Mouse (Mus musculus): ENCODE results near the gene Coro2a. TPM values are rescaled to one million over a fixed set of nuclear protein-coding genes. Genes with fewer than 3 reads are reported as not detected.
A peak's percentile ranks its signal among the peaks of the same experiment; 100 is the strongest.

Gene Coro2a
- polyA plus RNA-seq, 3 experiments from 2014 or later = 81.9 to 140 (median 126) TPM

- no peak for ATAC-seq
Observed at GRCm38 (mm10) chr4:46520491-46520890, 81.5 kb downstream of the Coro2a start.

DNA sequence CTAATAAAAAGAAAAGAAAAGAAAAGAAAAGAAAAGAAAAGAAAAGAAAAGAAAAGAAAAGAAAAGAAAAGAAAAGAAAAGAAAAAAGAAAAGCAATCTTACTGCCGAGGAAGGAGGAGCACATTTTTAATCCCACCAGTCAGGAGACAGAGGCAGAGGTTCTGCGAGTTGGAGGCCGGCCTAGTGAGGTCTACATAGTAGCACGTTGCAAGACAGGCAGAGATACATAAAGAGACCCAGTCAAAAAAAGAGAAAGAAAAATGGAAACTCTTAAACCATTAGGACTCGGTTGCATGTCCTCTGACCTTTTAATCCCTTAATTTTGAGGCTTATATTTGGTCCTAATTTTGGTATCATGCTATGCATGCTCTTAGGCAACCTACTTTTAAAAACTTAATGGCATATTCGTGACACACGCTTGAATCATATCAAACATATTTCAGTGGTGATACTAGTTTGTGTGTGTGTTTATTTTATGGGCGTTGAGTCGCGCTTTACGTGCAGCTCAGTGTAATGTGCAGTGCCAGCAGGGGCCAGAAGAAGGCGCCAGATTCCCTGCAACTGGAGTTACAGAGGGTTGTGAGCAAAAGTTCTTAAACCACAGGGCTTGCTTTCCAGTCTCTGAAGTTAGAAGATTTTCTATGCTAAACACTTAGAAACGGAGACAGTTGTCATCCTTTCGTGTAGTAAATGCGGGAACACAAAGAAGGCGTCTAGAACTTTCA lies 94.1 kb downstream of the Coro2a start:
- ATAC-seq = peak; percentile 76

DNA sequence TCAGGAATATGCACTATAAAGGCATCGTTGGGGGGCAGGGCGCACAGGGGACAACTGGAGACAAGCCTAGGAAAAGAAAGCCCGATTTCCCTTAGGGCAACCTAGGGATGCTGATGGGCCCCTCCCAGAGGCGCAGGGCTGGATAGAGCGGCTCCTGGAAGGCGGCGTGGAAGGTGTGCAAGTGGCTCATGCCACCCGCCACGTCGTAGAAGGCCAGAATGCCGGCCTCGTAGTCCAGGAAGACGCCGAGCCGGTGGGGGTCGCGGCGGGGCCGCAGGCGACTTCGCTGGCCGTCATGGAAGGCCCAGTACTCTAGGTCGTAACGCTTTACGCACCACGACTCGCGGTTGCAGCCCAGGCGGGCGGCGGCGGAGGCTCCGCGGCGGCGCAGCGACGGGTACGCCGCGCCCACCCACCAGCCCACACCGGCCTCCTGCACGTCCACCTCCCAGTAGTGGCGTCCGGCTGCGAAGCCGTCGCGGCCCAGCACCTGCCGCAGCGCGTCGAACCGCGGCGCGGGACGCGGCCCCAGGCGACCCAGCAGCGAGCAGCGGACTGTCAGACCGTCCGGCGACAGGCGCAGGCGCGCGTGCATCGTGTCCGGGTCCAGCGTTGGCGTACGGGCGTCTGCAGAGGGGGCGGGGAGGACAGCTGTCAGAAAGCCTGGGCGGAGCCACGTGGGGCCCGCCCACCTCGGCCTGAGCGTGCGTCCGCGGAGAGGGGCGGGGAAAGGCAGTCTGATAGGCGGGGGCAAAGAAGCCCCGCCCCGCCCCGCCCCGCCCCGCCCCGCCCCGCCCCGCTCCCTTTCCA lies 95.0 kb downstream of the Coro2a start:
- ATAC-seq = peak; percentile 75

- no peak for ATAC-seq
Observed at GRCm38 (mm10) chr4:46505361-46506057, 96.5 kb downstream of the Coro2a start.

DNA sequence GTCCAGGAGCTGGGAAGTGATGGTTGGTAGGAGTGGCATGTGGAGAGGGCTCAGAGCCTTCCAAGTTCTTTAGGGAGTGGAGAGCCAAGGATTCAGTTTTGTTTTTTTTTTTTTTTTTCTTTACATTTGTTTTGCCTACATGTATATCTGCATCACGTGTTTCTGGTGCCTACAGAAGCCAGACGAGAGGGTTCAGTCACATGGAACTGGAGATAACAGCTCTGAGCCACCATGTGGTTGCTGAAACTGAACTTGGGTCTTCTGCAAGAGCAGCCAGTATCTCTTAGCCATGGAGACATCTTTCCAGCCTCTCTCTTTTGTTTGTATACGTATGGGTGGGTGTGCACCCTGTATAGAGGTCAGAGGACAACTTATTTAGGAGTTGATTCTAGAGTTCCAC lies 98.1 kb downstream of the Coro2a start:
- ATAC-seq = no peak

- no peak for ATAC-seq
Observed at GRCm38 (mm10) chr4:46502606-46503502, 99.1 kb downstream of the Coro2a start.

DNA sequence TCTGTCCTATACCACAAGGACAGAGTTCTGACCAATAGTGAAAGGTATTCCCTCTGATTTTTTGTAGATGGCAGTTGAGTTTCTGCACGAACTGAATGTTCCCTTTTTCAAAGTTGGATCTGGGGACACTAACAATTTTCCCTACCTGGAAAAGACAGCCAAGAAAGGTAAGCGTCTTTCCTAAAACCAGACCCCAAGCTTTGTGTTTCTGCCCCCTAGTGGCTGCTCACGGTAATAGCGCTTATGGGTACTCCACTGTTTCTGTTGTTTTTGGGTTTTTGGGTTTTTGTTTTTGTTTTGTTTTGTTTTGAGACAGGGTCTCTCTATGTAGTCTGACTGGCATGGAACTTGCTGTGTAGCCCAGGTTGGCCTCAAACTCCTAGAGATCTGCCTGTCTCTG lies 103.0 kb downstream of the Coro2a start:
- ATAC-seq = no peak

DNA sequence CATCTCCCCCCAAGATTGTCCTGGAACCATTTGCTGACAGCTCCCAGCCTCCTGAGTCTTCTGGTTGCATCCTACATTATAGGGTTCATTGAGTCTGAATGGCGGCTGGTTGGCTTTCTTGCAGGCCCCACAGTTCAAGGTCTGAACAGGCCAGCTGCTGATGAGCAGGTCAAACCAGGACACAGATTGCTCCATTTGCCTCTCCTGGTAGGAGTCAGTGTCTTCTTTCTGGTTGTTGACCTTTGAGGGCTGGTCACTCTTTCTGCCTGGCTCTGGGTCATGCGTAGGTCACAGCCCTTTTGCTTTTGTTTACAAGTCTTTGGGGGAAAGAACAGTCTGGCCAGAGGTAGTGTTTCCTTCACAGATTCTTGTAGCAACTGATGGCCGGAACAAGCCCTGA lies 103.5 kb downstream of the Coro2a start:
- ATAC-seq = no peak

- ATAC-seq = peak; percentile 85
Observed at GRCm38 (mm10) chr4:46497286-46497892, 104.6 kb downstream of the Coro2a start.

DNA sequence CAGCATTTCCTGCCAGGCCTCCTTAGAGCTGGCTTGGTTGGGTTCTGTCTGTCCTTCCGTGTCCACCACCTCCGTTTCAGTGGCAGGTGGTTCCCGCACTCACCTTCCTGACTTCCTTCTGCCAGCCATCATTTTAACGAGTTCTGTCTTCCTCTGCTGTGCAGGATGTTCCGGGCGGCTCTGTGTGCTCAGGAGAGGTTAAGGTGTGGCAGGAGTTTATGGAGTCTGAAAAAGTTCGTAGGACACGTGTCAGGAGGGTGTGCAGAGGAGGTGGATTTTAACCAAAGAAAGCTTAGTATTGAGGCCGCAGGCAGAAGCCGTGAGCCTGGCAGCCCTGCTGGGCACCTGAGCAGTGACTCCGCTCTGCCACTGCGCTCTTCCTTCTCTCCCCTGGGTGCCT lies 106.5 kb downstream of the Coro2a start:
- no peak for ATAC-seq

DNA sequence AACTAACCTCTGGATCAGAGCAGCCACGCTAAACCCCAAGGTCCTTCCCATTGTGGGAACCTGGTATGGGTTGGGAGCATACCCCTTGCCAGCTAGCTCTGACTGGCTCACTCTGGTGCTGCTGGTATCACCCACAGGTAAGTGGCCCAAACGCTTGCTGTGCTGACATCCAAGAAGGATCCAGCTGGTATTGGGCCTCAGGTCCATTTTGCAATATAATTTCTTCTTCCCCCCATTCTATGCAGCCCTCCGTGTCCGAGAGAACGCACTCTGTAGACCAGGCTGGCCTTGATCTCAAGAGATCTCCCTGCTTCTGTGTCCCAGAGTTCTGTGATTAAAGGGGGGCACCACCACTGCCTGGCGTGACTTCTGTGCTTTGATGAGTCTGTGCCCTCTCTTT lies 108.9 kb downstream of the Coro2a start:
- no peak for ATAC-seq

DNA sequence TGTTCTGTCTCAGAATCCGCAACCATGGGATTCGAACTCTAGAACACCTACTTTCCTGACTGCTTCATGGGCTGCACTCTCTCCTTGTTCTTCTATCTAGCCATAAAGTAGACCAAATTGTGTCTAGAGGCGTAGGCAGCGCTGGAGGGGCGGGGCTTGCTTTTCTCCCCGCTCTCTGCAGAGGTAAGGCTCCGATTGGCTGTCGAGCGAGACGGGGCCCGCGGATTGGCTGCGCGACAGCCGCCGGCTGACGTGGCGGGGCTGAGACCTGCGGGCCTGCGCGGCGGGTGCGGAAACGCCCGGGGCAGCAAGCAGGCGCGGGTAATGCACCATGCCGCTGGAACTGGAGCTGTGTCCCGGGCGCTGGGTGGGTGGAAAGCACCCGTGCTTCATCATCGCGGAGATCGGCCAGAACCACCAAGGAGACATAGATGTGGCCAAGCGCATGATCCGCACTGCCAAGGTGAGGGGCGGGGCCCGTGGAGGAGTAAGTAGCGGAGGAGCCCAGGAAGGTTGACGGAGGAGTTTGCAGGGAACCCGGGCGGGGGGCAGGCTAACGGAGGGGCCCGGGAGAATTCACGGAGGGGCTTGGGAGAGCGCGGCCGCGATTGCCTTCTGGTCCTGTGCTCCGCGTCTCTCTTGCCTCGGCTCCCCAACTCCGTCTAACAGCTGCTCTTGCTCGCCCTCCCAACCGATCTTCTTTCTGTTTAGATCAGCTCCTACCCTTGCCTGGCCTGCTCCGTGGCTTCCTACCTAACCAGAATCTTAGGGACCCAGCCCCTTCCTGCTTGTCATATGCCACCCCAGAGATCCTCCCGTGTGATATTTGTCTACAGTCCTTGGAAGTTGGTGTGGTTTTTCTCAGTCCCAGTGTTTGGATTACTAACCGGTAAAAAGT lies 112.7 kb downstream of the Coro2a start, which contains the start of gene Nans:
TSS of gene Nans (plus strand) at position 221 of the 898 bp plus-strand sequence.
- peak; percentile 87 for ATAC-seq

GRCm38 (mm10) chr4:46487348-46487747 lies 114.7 kb downstream of the Coro2a start:
- no peak for ATAC-seq

Other genes starting within 250 kb of the Coro2a start
- gene Trmo, start 212.8 kb downstream of the Coro2a start, polyA plus RNA-seq (2017; shearing (Covaris generic)) = 10 to 100 TPM in 2 of 3 experiments, 1 to 10 TPM in 1; 8.1 to 18.0 (median 15.4) TPM
- gene Hemgn, start 188.7 kb downstream of the Coro2a start, polyA plus RNA-seq (2017; shearing (Covaris generic)) = under 1 TPM in 2 of 3 experiments, not detected in 1; 0.15 to 0.32 TPM
- gene Anp32b, start 151.3 kb downstream of the Coro2a start, polyA plus RNA-seq (2017; shearing (Covaris generic)) = 10 to 100 TPM; 46.4 to 53.4 (median 46.5) TPM
- 10 to 100 TPM; 63.1 to 97.7 (median 70.1) TPM for gene Nans, start 113.0 kb downstream of the Coro2a start, polyA plus RNA-seq (2017; shearing (Covaris generic))
- 10 to 100 TPM; 19.2 to 34.4 (median 32.0) TPM for gene Trim14, start 66.1 kb downstream of the Coro2a start, polyA plus RNA-seq (2017; shearing (Covaris generic))
- gene Tbc1d2, start 48.0 kb upstream of the Coro2a start, polyA plus RNA-seq (2017; shearing (Covaris generic)) = 1 to 10 TPM in 1 of 3 experiments, under 1 TPM in 2; 0.12 to 1.3 (median 0.34) TPM

Data from inflammation-experienced regulatory T-cells, adult 6 months (primary cell).